Mouse (Mus musculus): Measurements from ENCODE around the gene Terb2.

Terb2 gene

GRCm38 (mm10) chr2:122186106-122186505 lies at the start of gene Terb2, which contains the start of gene Patl2:
Terb2 (plus strand) TSS chr2:122186272.
Patl2 (minus strand) TSS chr2:122186189.
- DNase-seq, result no peak

- DNase-seq, result no peak
These were observed 48.1 kb upstream of the Terb2 start for GRCm38 (mm10) chr2:122137839-122138465.

GRCm38 (mm10) chr2:122140815-122141214 lies 45.3 kb upstream of the Terb2 start:
- DNase-seq, result no peak

GRCm38 (mm10) chr2:122141332-122141967 lies 44.6 kb upstream of the Terb2 start:
- DNase-seq, result no peak

- no peak for DNase-seq
These were observed 43.0 kb upstream of the Terb2 start for GRCm38 (mm10) chr2:122143111-122143510.

- no peak for DNase-seq
These were observed 40.3 kb upstream of the Terb2 start for GRCm38 (mm10) chr2:122145756-122146155.

GRCm38 (mm10) chr2:122146687-122147086 lies 39.4 kb upstream of the Terb2 start:
- peak; percentile 18 to 50 for DNase-seq

GRCm38 (mm10) chr2:122147508-122148241 lies 38.4 kb upstream of the Terb2 start, which contains the start of gene B2m:
B2m (plus strand) TSS chr2:122147686.
- peak; percentile 96 to 97 for DNase-seq

GRCm38 (mm10) chr2:122148242-122148917 lies 37.7 kb upstream of the Terb2 start:
- peak; percentile 90 to 91 for DNase-seq

- no peak for DNase-seq
These were observed 36.8 kb upstream of the Terb2 start for GRCm38 (mm10) chr2:122149316-122149715.

- no peak for DNase-seq
These were observed 36.4 kb upstream of the Terb2 start for GRCm38 (mm10) chr2:122149716-122150115.

- no peak for DNase-seq
These were observed 34.9 kb upstream of the Terb2 start for GRCm38 (mm10) chr2:122151221-122151620.

GRCm38 (mm10) chr2:122152850-122153249 lies 33.2 kb upstream of the Terb2 start:
- no peak for DNase-seq

GRCm38 (mm10) chr2:122153681-122154365 lies 32.2 kb upstream of the Terb2 start:
- DNase-seq, result no peak

GRCm38 (mm10) chr2:122154479-122154878 lies 31.6 kb upstream of the Terb2 start:
- DNase-seq, result no peak

GRCm38 (mm10) chr2:122155292-122155691 lies 30.8 kb upstream of the Terb2 start:
- DNase-seq, result no peak

GRCm38 (mm10) chr2:122156051-122156700 lies 29.9 kb upstream of the Terb2 start:
- DNase-seq, result no peak

- DNase-seq, result no peak
These were observed 28.5 kb upstream of the Terb2 start for GRCm38 (mm10) chr2:122157561-122157960.

- DNase-seq, result no peak
These were observed 27.7 kb upstream of the Terb2 start for GRCm38 (mm10) chr2:122158362-122158802.

GRCm38 (mm10) chr2:122159667-122160066 lies 26.4 kb upstream of the Terb2 start:
- DNase-seq, result no peak

GRCm38 (mm10) chr2:122160680-122161079 lies 25.4 kb upstream of the Terb2 start, which contains the start of gene Trim69:
Trim69 (plus strand) TSS chr2:122160700.
- DNase-seq, result peak; percentile 86 to 94

- no peak for DNase-seq
These were observed 24.5 kb upstream of the Terb2 start for GRCm38 (mm10) chr2:122161542-122161941.

Measured in kidney, postnatal 25 days (tissue).